Comparison of ENCODE assay signal across 17 mouse cellular contexts in genomic region chr15:12770958-12771357, GRCm38 (mm10). TPM values are rescaled to one million over a fixed set of nuclear protein-coding genes. Genes with fewer than 3 reads are reported as not detected.
DNase-seq lines count a peak whose midpoint lies in the region; ATAC-seq lines count a peak whose summit lies in the region.
"Had no signal": no experiment of that assay in that cellular context is flagged by ENCODE, and none has a peak within 500 bp of the region (broad histone marks: within the 10 kb centered on the region; RNA-seq: fewer than 3 reads in every experiment).

No protein-coding gene starts in this region.

- H3K9me3 ChIP-seq in embryonic facial prominence, embryonic 11.5 days (replicated peaks; ENCODE audit: control insufficient read depth, low read length), result no peaks in the 10 kb centered on the region
- 0 out of 2 replicates have a peak, but pooled peaks cover 2% of the 10 kb centered on the region for H3K9me3 ChIP-seq in embryonic facial prominence, embryonic 10.5 days
- H3K9me3 ChIP-seq in midbrain, embryonic 11.5 days (ENCODE audit: control insufficient read depth, low read length), result no peaks in the 10 kb centered on the region; the same call in 1 of the 2 replicates
- H3K9me3 ChIP-seq in intestine, embryonic 16.5 days (ENCODE audit: control insufficient read depth, low read length), result no peaks in the 10 kb centered on the region
- H3K9me3 ChIP-seq: heart, embryonic 10.5 days; limb, embryonic 13.5 days; lung, embryonic 15.5 days; neural tube, embryonic 15.5 days had no signal

- no peak for ATAC-seq in embryonic facial prominence, embryonic 11.5 days (replicated peaks; ENCODE audit: insufficient number of reproducible peaks, low FRiP score, low TSS enrichment, low read depth)
- ATAC-seq in midbrain, embryonic 11.5 days (ENCODE audit: low FRiP score), result no peak
- no peak for ATAC-seq in intestine, embryonic 16.5 days

- no peak overlapping the region for H3K27ac ChIP-seq in embryonic facial prominence, embryonic 11.5 days (replicated peaks; ENCODE audit: low read depth, low read length)
- no peak overlapping the region for H3K27ac ChIP-seq in embryonic facial prominence, embryonic 10.5 days (replicated peaks)
- H3K27ac ChIP-seq in midbrain, embryonic 11.5 days (ENCODE audit: low read depth, low read length), result no peak overlapping the region
- H3K27ac ChIP-seq in intestine, embryonic 16.5 days (ENCODE audit: low read length), result no peak overlapping the region
- H3K27ac ChIP-seq: heart, embryonic 10.5 days; limb, embryonic 13.5 days; lung, embryonic 15.5 days; neural tube, embryonic 15.5 days had no signal

- no peaks in the 10 kb centered on the region for H3K27me3 ChIP-seq in embryonic facial prominence, embryonic 11.5 days (ENCODE audit: control insufficient read depth, insufficient read depth, low read length)
- no peaks in the 10 kb centered on the region for H3K27me3 ChIP-seq in embryonic facial prominence, embryonic 10.5 days (replicated peaks; ENCODE audit: low read depth, poor library complexity, severe bottlenecking)
- no peaks in the 10 kb centered on the region for H3K27me3 ChIP-seq in midbrain, embryonic 11.5 days (ENCODE audit: control insufficient read depth, insufficient read depth, low read length)
- no peaks in the 10 kb centered on the region for H3K27me3 ChIP-seq in intestine, embryonic 16.5 days (replicated peaks; ENCODE audit: control insufficient read depth, insufficient read depth, low read length)
- H3K27me3 ChIP-seq: limb, embryonic 13.5 days; lung, embryonic 15.5 days; megakaryocyte, embryonic 14.5 days; neural tube, embryonic 15.5 days had no signal

- peak; percentile 35 for DNase-seq in embryonic facial prominence, embryonic 11.5 days (ENCODE audit: low spot score)
- DNase-seq in embryonic facial prominence, embryonic 10.5 days (ENCODE audit: low spot score), result no peak
- DNase-seq in frontal cortex, adult 2 months (ENCODE audit: extremely low spot score in 1 of 2, low spot score in 1 of 2), result peak; percentile 26 to 59
- peak; percentile 30 to 64 for DNase-seq in layer of hippocampus, postnatal 14 days (ENCODE audit: low spot score in 2 of 2)
- peak; percentile 55 for DNase-seq in right cerebral cortex, postnatal 14 days
- DNase-seq in midbrain, embryonic 11.5 days (ENCODE audit: low spot score, missing footprints), result no peak
- no peak for DNase-seq in testis, postnatal 14 days (ENCODE audit: low spot score)
- DNase-seq: cerebellum, adult 8-10 months; embryo, embryonic 11 days; heart, postnatal 4 days; kidney, postnatal 14 days had no signal

- no peaks in the 10 kb centered on the region for H3K4me1 ChIP-seq in embryonic facial prominence, embryonic 11.5 days (ENCODE audit: control insufficient read depth, insufficient read depth, low read length)
- H3K4me1 ChIP-seq in embryonic facial prominence, embryonic 10.5 days, result no peaks in the 10 kb centered on the region
- H3K4me1 ChIP-seq in midbrain, embryonic 11.5 days (ENCODE audit: control insufficient read depth, insufficient read depth, low read length), result no peaks in the 10 kb centered on the region
- no peaks in the 10 kb centered on the region for H3K4me1 ChIP-seq in intestine, embryonic 16.5 days (ENCODE audit: control insufficient read depth, insufficient read depth, low read length)
- H3K4me1 ChIP-seq: limb, embryonic 13.5 days; lung, embryonic 15.5 days; neural tube, embryonic 15.5 days had no signal

- no peak overlapping the region for H3K9ac ChIP-seq in embryonic facial prominence, embryonic 11.5 days (replicated peaks; ENCODE audit: low read length)
- no peak overlapping the region for H3K9ac ChIP-seq in midbrain, embryonic 11.5 days (ENCODE audit: low read length)
- H3K9ac ChIP-seq in intestine, embryonic 16.5 days (ENCODE audit: low read depth, low read length), result no peak overlapping the region
- H3K9ac ChIP-seq: limb, embryonic 13.5 days; lung, embryonic 15.5 days; neural tube, embryonic 15.5 days had no signal

- H3K36me3 ChIP-seq in embryonic facial prominence, embryonic 11.5 days (replicated peaks; ENCODE audit: control insufficient read depth, insufficient read depth, low read depth, low read length), result no peaks in the 10 kb centered on the region
- no peaks in the 10 kb centered on the region for H3K36me3 ChIP-seq in embryonic facial prominence, embryonic 10.5 days (replicated peaks)
- H3K36me3 ChIP-seq in midbrain, embryonic 11.5 days (ENCODE audit: control insufficient read depth, insufficient read depth, low read length), result no peaks in the 10 kb centered on the region
- H3K36me3 ChIP-seq in intestine, embryonic 16.5 days (ENCODE audit: control insufficient read depth, insufficient read depth, low read length), result no peaks in the 10 kb centered on the region
- H3K36me3 ChIP-seq: heart, embryonic 10.5 days; limb, embryonic 13.5 days; lung, embryonic 15.5 days; neural tube, embryonic 15.5 days had no signal

- no peak overlapping the region for H3K4me2 ChIP-seq in embryonic facial prominence, embryonic 11.5 days (ENCODE audit: low read depth, low read length)
- H3K4me2 ChIP-seq in midbrain, embryonic 11.5 days, result no peak overlapping the region
- H3K4me2 ChIP-seq in intestine, embryonic 16.5 days (ENCODE audit: low read depth, low read length), result no peak overlapping the region
- H3K4me2 ChIP-seq: limb, embryonic 13.5 days; lung, embryonic 15.5 days; neural tube, embryonic 15.5 days had no signal

- WGBS in embryonic facial prominence, embryonic 11.5 days, result 66% methylated on average over 7 of the region's 7 CpGs
- 70% methylated on average over 7 of the region's 7 CpGs for WGBS in embryonic facial prominence, embryonic 10.5 days
- WGBS in midbrain, embryonic 11.5 days, result 77% methylated on average over 7 of the region's 7 CpGs
- 69% methylated on average over 7 of the region's 7 CpGs for WGBS in intestine, embryonic 16.5 days

- no peak overlapping the region for H3K4me3 ChIP-seq in embryonic facial prominence, embryonic 11.5 days (ENCODE audit: low read depth, low read length)
- H3K4me3 ChIP-seq in embryonic facial prominence, embryonic 10.5 days, result no peak overlapping the region
- H3K4me3 ChIP-seq in midbrain, embryonic 11.5 days (ENCODE audit: low read depth, low read length), result no peak overlapping the region
- H3K4me3 ChIP-seq in intestine, embryonic 16.5 days (ENCODE audit: low read length), result no peak overlapping the region
- H3K4me3 ChIP-seq: heart, embryonic 10.5 days; limb, embryonic 13.5 days; lung, embryonic 15.5 days; megakaryocyte, embryonic 14.5 days; neural tube, embryonic 15.5 days had no signal

RNA-seq across cellular contexts. Expression of gene Pdzd2, which starts 31.2 kb away (rescaled TPM):
- polyA plus RNA-seq in embryonic facial prominence, embryonic 11.5 days (2014; fragmentation: Nextera tagmentation; extraction: Ambion mirVana), result 3.4 and 3.9 TPM in 2 replicates
- polyA plus RNA-seq in embryonic facial prominence, embryonic 10.5 days (2016; fragmentation: Nextera tagmentation; extraction: Ambion mirVana), result 2.6 and 3.6 TPM in 2 replicates
- 18.7 and 20.3 TPM in 2 replicates for polyA plus RNA-seq in frontal cortex, adult 2 months (2012; rRNA removed)
- 10 to 100 TPM; 44.2 to 47.2 TPM for total RNA-seq in layer of hippocampus, postnatal 14 days (2021)
- 5.2 and 6.5 TPM in 2 replicates for polyA plus RNA-seq in midbrain, embryonic 11.5 days (2014; fragmentation: Nextera tagmentation; extraction: Ambion mirVana)
- polyA plus RNA-seq in intestine, embryonic 16.5 days (2015; fragmentation: Nextera tagmentation; extraction: Ambion mirVana), result 9.1 and 10.7 TPM in 2 replicates

RNA-seq across cellular contexts. Expression of gene 6030458C11Rik, which starts 53.5 kb away (rescaled TPM):
- 22.2 and 25.5 TPM in 2 replicates for polyA plus RNA-seq in embryonic facial prominence, embryonic 11.5 days (2014; fragmentation: Nextera tagmentation; extraction: Ambion mirVana)
- polyA plus RNA-seq in embryonic facial prominence, embryonic 10.5 days (2016; fragmentation: Nextera tagmentation; extraction: Ambion mirVana), result 49.5 and 50.5 TPM in 2 replicates
- 25.2 and 25.4 TPM in 2 replicates for polyA plus RNA-seq in frontal cortex, adult 2 months (2012; rRNA removed)
- total RNA-seq in layer of hippocampus, postnatal 14 days (2021), result 10 to 100 TPM; 24.3 to 25.8 TPM
- 24.3 and 25.3 TPM in 2 replicates for polyA plus RNA-seq in midbrain, embryonic 11.5 days (2014; fragmentation: Nextera tagmentation; extraction: Ambion mirVana)
- 22.6 and 28.9 TPM in 2 replicates for polyA plus RNA-seq in intestine, embryonic 16.5 days (2015; fragmentation: Nextera tagmentation; extraction: Ambion mirVana)

RNA-seq across cellular contexts. Expression of gene Drosha, which starts 53.7 kb away (rescaled TPM):
- polyA plus RNA-seq in embryonic facial prominence, embryonic 11.5 days (2014; fragmentation: Nextera tagmentation; extraction: Ambion mirVana), result 76.8 and 79.0 TPM in 2 replicates
- 82.0 and 86.2 TPM in 2 replicates for polyA plus RNA-seq in embryonic facial prominence, embryonic 10.5 days (2016; fragmentation: Nextera tagmentation; extraction: Ambion mirVana)
- polyA plus RNA-seq in frontal cortex, adult 2 months (2012; rRNA removed), result 59.4 and 60.1 TPM in 2 replicates
- 10 to 100 TPM; 82.3 to 87.7 TPM for total RNA-seq in layer of hippocampus, postnatal 14 days (2021)
- 79.2 and 83.7 TPM in 2 replicates for polyA plus RNA-seq in midbrain, embryonic 11.5 days (2014; fragmentation: Nextera tagmentation; extraction: Ambion mirVana)
- 25.2 and 25.6 TPM in 2 replicates for polyA plus RNA-seq in intestine, embryonic 16.5 days (2015; fragmentation: Nextera tagmentation; extraction: Ambion mirVana)

Comparison
In these comparisons a context has a peak if more than half of its experiments do, and no peak if none do; other contexts are left out.
1. DNase-seq: peak in embryonic facial prominence, embryonic 11.5 days (single experiment), frontal cortex, adult 2 months (2 of 2), layer of hippocampus, postnatal 14 days (2 of 2) and right cerebral cortex, postnatal 14 days (single experiment); none in embryonic facial prominence, embryonic 10.5 days (single experiment), midbrain, embryonic 11.5 days (single experiment) and testis, postnatal 14 days (single experiment).